Mouse (Mus musculus) brown adipose tissue, adult 24 weeks (tissue): ENCODE results near the gene Mrpl51. TPM values are rescaled to one million over a fixed set of nuclear protein-coding genes. Genes with fewer than 3 reads are reported as not detected.
"Not testable (repeated sequence)": the region's sequence is repeated elsewhere in the genome, so short reads cannot be mapped to it uniquely, and the experiment has no call there.

Experiments used
- H3K27ac ChIP-seq: fragments of 200-500 bp; replicated peaks from 2 replicates; pipeline ENCODE4 v1.5.1; 2012; ENCODE audit warnings: low read depth, mild to moderate bottlenecking, low read length
- H3K4me1 ChIP-seq: fragments of 200-500 bp; 2 replicates; pipeline ENCODE4 v1.6.1; 2012; ENCODE audit warnings: low read length, mixed read lengths; ENCODE audit not compliant: control insufficient read depth, insufficient read depth, insufficient read length
- H3K4me3 ChIP-seq: fragments of 200-500 bp; 2 replicates; pipeline ENCODE4 v1.5.1; 2012; ENCODE audit warnings: low read depth, mild to moderate bottlenecking, low read length, moderate library complexity; ENCODE audit not compliant: insufficient read depth
- polyA plus RNA-seq: library from polyadenylated mRNA; stranded (reverse); fragments of >200 nt; gene quantifications from 2 replicates; pipeline ENCODE4 v1.2.4, GENCODE M21; 2012; ENCODE audit not compliant: missing spikeins, insufficient read depth, insufficient read length

The Mrpl51 gene
- polyA plus RNA-seq, 1 experiment: 316 TPM

GRCm38 (mm10) chr6:125153682-125154081 lies 37.9 kb upstream of the Mrpl51 start:
- peaks cover 12% of the 10 kb centered on the region for H3K4me1 ChIP-seq
- H3K27ac ChIP-seq: no peak overlapping the region
- H3K4me3 ChIP-seq: no peak overlapping the region

- H3K4me3 ChIP-seq: no peak overlapping the region
Observed at GRCm38 (mm10) chr6:125154550-125154949, 37.1 kb upstream of the Mrpl51 start.

GRCm38 (mm10) chr6:125155262-125155661 lies 36.3 kb upstream of the Mrpl51 start:
- Histone ChIP-seq H3K4me1 (no peaks in the 10 kb centered on the region), H3K27ac (no peak overlapping the region), H3K4me3 (no peak overlapping the region)

More at GRCm38 (mm10) chr6:125154550-125154949, 37.1 kb upstream of the Mrpl51 start:
- Histone ChIP-seq H3K4me1 (peaks cover 3% of the 10 kb centered on the region), H3K27ac (no peak overlapping the region)

GRCm38 (mm10) chr6:125156491-125156890 lies 35.1 kb upstream of the Mrpl51 start:
- H3K4me3 ChIP-seq: no peak overlapping the region
- no peak overlapping the region for H3K27ac ChIP-seq
- no peaks in the 10 kb centered on the region for H3K4me1 ChIP-seq

- no peak overlapping the region for H3K27ac ChIP-seq
- no peaks in the 10 kb centered on the region for H3K4me1 ChIP-seq
- no peak overlapping the region for H3K4me3 ChIP-seq
Observed at GRCm38 (mm10) chr6:125156903-125157614, 34.5 kb upstream of the Mrpl51 start.

- H3K27ac ChIP-seq: no peak overlapping the region
- H3K4me1 ChIP-seq: no peaks in the 10 kb centered on the region
- no peak overlapping the region for H3K4me3 ChIP-seq
Observed at GRCm38 (mm10) chr6:125158944-125159492, 32.6 kb upstream of the Mrpl51 start.

- no peaks in the 10 kb centered on the region for H3K4me1 ChIP-seq
- no peak overlapping the region for H3K4me3 ChIP-seq
- no peak overlapping the region for H3K27ac ChIP-seq
Observed at GRCm38 (mm10) chr6:125159773-125160557, 31.6 kb upstream of the Mrpl51 start.

GRCm38 (mm10) chr6:125160558-125160853 lies 31.1 kb upstream of the Mrpl51 start:
- Histone ChIP-seq H3K4me3 (no peak overlapping the region), H3K27ac (peak overlapping the region; percentile 32; the same call in 1 of the 2 replicates), H3K4me1 (no peaks in the 10 kb centered on the region)

- H3K27ac ChIP-seq: peak overlapping the region; percentile 32
- H3K4me3 ChIP-seq: peak overlapping the region; percentile 9; the same call in 1 of the 2 replicates
- H3K4me1 ChIP-seq: no peaks in the 10 kb centered on the region
Observed at GRCm38 (mm10) chr6:125160854-125161760, 30.5 kb upstream of the Mrpl51 start.

GRCm38 (mm10) chr6:125161971-125162370 lies 29.6 kb upstream of the Mrpl51 start:
- H3K4me3 ChIP-seq: 0 out of 2 replicates have a peak overlapping the region, but pooled peaks have one; percentile 1
- not testable (repeated sequence) for H3K27ac ChIP-seq, H3K4me1 ChIP-seq

GRCm38 (mm10) chr6:125162615-125163305 lies 28.8 kb upstream of the Mrpl51 start:
- H3K4me3 ChIP-seq, H3K27ac ChIP-seq, H3K4me1 ChIP-seq: not testable (repeated sequence)

- Histone ChIP-seq H3K27ac (peak overlapping the region; percentile 91), H3K4me3 (peak overlapping the region; percentile 92), H3K4me1 (no peaks in the 10 kb centered on the region)
Observed at GRCm38 (mm10) chr6:125163801-125164657, 27.6 kb upstream of the Mrpl51 start.

GRCm38 (mm10) chr6:125164672-125165327 lies 26.8 kb upstream of the Mrpl51 start:
- H3K27ac ChIP-seq: peak overlapping the region; percentile 91
- H3K4me3 ChIP-seq: peak overlapping the region; percentile 92
- no peaks in the 10 kb centered on the region for H3K4me1 ChIP-seq
